Mouse (Mus musculus) gastrocnemius, adult 8-10 months (tissue): ENCODE measurements around the gene Smurf1. TPM values are rescaled to one million over a fixed set of nuclear protein-coding genes. Genes with fewer than 3 reads are reported as not detected.
A peak's percentile ranks its signal among the peaks of the same experiment; 100 is the strongest.

ENCODE experiments used
- DNase-seq, 2 experiments: peaks; one replicate each; pipeline ENCODE4 v3.0.0; 2022; ENCODE audit warnings: low spot score in 2 of 2
- microRNA-seq: library from miRNA; unstranded; fragments of <30 nt; microRNA quantifications from one replicate; pipeline ENCODE4 v1.2.0, GENCODE M21; 2022
- total RNA-seq, 4 experiments: library from RNA; stranded (reverse); gene quantifications; 2 replicates each; pipeline ENCODE4 v1.2.4; 2022

Smurf1 gene
- total RNA-seq, 4 experiments from 2014 or later = 10.6 to 14.2 (median 11.2) TPM

DNA sequence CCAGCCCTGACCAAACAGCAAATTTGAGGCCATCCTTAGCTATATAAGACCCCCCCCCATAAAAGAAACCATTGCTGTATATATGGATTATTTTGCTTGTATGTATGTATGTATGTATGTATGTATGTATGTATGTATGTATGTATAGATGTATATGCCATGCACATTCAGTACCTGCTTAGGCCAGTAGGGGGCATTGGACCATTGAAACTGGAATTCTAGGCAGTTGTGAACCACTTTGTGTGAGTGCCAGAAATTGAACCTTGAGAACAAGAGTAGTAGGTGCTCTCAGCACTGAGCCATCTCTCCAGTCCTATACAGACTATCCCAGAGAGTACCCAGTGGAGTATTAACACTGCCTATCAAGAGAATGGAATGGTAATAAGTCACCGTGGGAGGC is 93.9 kb downstream of the Smurf1 start:
- no peak for DNase-seq

GRCm38 (mm10) chr5:144870782-144871181 is 94.9 kb downstream of the Smurf1 start:
- DNase-seq = no peak

GRCm38 (mm10) chr5:144869466-144869865 is 96.2 kb downstream of the Smurf1 start:
- DNase-seq = no peak

DNA sequence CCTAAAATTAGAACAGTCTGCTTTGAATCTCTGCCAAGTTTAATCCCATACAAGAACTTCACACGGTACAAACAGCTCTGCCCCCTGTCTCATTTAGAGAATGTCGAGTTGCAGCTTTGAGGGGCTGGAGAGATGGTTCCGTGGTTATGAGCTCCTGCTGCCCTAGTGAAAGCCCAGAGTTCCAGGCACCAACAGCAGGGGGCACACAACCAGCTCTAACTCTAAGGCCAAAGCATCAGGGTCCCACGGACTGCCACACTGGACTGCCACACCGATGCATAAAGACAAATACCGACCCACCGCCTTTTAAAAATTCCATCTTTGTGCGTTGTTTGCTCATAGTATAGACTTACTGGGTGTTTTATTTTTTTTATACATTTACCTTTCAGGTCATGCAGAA is 98.7 kb downstream of the Smurf1 start:
- no peak for DNase-seq

DNA sequence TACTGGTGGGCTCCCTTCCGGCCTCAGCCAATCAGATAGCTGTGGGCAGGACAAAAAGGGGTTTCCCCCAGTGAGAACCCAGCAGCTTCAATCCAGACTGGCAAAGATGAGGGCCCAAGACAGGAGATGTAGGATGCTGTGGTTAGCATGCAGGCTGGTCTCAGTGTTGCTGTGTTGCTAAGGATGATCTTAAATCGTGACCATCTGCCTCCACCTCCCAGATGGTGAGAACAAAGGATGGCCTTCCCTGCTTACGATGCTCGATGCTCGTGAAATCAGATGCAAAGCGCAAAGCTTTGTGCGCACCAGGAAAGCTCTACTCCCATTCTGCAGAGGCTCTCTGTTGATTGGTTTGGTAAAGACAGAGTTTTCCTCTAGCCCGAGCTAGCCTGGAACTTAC is 104.7 kb downstream of the Smurf1 start:
- DNase-seq = no peak

GRCm38 (mm10) chr5:144859284-144859683 is 106.4 kb downstream of the Smurf1 start:
- DNase-seq = no peak

GRCm38 (mm10) chr5:144858527-144858926 is 107.1 kb downstream of the Smurf1 start:
- no peak for DNase-seq

GRCm38 (mm10) chr5:144855936-144856335 is 109.7 kb downstream of the Smurf1 start:
- DNase-seq = no peak

GRCm38 (mm10) chr5:144853931-144854330 is 111.7 kb downstream of the Smurf1 start:
- DNase-seq = no peak

DNA sequence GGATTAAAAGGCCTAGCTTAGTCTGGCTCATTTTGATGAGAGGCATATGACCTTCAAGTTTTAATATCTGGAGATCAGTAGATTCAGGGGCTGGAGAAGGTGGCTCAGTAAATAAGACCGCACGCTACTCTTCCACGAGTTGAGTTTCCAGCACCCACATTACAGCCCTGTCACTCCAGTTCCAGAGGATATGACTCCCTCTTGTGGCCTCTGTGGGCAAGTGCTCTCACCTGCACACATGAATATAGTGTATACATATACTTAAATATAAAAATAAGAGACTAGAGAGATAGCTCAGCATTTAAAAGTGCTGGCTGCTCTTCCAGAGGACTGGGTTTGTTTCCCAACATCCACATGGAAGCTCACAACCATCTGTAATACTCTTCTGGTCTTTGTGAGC is 113.8 kb downstream of the Smurf1 start:
- no peak for DNase-seq

DNA sequence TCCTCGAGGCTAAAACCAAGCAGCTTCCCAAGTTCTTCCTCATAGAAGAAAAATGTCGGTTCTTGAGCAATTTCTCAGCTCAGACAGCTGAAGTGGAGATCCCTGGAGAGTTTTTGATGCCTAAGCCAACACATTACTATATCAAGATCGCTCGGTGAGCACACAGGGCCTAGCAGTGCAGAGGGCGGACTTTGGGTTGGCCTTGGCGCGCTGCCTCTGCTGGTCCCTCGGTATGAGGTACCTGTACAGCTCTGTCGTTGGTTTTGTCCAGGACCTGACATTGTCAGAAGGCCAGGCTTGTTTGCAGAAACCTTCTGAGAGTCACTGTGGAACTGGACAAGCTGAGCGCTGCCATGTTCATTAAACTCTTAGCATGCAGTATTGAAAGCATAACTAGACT is 115.7 kb downstream of the Smurf1 start:
- DNase-seq = no peak

- DNase-seq = no peak
These were observed 116.9 kb downstream of the Smurf1 start for GRCm38 (mm10) chr5:144848735-144849134.

DNA sequence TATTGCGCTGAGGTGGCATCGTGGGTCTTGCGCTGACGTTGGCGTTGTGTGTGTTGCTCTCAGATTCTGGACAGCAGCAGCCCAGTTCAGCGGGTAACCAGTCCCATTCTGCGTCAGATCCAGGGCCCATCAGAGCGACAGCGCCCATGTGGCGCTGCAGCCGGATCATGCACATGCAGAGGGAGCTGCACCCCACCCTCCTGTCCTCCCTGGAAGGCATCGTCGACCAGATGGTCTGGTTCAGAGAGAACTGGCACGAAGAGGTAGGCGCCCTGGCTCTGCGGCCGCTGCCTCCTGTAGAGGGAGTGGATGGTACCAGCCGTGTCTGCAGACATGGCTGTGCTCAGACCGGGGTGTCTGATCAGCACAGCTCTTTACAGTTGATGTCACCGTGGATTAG is 120.3 kb downstream of the Smurf1 start:
- no peak for DNase-seq

- DNase-seq = no peak
These were observed 129.5 kb downstream of the Smurf1 start for GRCm38 (mm10) chr5:144836100-144836499.

- DNase-seq = no peak
These were observed 133.7 kb downstream of the Smurf1 start for GRCm38 (mm10) chr5:144831840-144832469.

GRCm38 (mm10) chr5:144829631-144830030 is 136.0 kb downstream of the Smurf1 start:
- DNase-seq = no peak

DNA sequence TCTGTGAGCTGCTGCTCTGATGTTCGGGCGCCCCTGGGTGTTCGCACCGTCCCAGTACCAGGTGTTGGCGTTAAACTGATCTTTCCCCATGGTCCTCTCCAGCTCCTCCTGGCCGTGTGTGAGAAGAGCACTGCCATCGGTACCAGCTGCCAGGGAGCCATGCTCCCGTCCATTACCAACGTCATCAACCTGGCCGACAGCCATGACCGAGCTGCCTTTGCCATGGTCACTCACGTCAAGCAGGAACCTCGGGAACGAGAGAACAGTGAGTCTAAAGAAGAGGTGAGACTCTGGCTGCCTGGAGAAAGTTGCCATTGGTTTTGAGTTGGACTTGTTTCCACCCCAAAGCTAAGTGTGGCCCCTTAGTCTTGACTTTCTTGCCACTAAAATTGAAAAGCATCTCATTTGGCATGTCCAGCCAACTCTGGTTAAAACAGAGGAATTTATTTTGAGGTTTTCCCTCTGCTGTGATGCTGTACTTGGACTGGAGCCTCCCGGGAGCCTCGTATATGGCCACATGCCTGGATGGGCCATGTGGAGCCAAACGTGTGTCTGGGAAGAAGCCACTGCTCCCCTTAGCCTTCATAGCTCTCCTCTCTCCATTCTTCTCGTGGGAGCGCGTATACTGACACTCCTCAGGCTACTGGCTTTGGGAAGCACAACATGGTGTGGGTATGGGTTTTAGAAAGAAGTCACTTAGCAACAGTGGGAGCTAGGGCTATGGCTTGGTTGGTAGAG is 137.1 kb downstream of the Smurf1 start:
- peak; percentile 20 to 35 for DNase-seq

Small RNA genes lying within 50 kb of the gene (microRNA-seq; reads per million reads assigned to microRNA genes)
- gene Mir7039 = not detected

Other genes with a start within 250 kb of the Smurf1 start
- under 1 TPM in 1 of 4 experiments, not detected in 3; 0.10 TPM for gene Tmem130, start 204.0 kb downstream of the Smurf1 start, total RNA-seq
- gene Trrap, start 198.1 kb downstream of the Smurf1 start, total RNA-seq = 10 to 100 TPM; 20.3 to 28.4 (median 24.6) TPM
- gene Gm4871, start 66.9 kb upstream of the Smurf1 start, total RNA-seq = not detected
- not detected for gene 1700018F24Rik, start 77.1 kb upstream of the Smurf1 start, total RNA-seq
- gene Arpc1a, start 118.0 kb upstream of the Smurf1 start, total RNA-seq = 10 to 100 TPM; 23.0 to 27.7 (median 26.2) TPM
- gene Kpna7, start 118.2 kb upstream of the Smurf1 start, total RNA-seq = not detected
- gene Arpc1b, start 148.4 kb upstream of the Smurf1 start, total RNA-seq = 10 to 100 TPM; 17.1 to 25.0 (median 18.7) TPM
- 10 to 100 TPM; 39.8 to 50.9 (median 45.1) TPM for gene Pdap1, start 174.4 kb upstream of the Smurf1 start, total RNA-seq
- 10 to 100 TPM; 46.9 to 59.4 (median 52.6) TPM for gene Bud31, start 174.5 kb upstream of the Smurf1 start, total RNA-seq
- gene Ptcd1, start 201.3 kb upstream of the Smurf1 start, total RNA-seq = 10 to 100 TPM; 10.7 to 12.3 (median 11.0) TPM
- gene Cpsf4, start 201.4 kb upstream of the Smurf1 start, total RNA-seq = 10 to 100 TPM in 2 of 4 experiments, 1 to 10 TPM in 2; 7.7 to 10.3 (median 9.5) TPM
- 100 to 1,000 TPM; 621 to 954 (median 825) TPM for gene Atp5j2, start 226.2 kb upstream of the Smurf1 start, total RNA-seq
- 10 to 100 TPM; 11.6 to 12.3 (median 11.7) TPM for gene Zkscan14, start 236.0 kb upstream of the Smurf1 start, total RNA-seq
- gene Zkscan5, start 238.7 kb upstream of the Smurf1 start, total RNA-seq = 10 to 100 TPM in 1 of 4 experiments, 1 to 10 TPM in 3; 7.7 to 10.3 (median 7.9) TPM